Mouse (Mus musculus) testis, adult 2 months (tissue): ENCODE data around the gene 1600012H06Rik.

Experiments
- CTCF ChIP-seq: fragments of 200-500 bp; IDR thresholded peaks from 2 replicates; pipeline ENCODE4 v1.5.1; 2012; ENCODE audit warnings: low read depth, mild to moderate bottlenecking, inconsistent platforms, low read length, moderate library complexity; ENCODE audit not compliant: control insufficient read depth, insufficient read depth, insufficient replicate concordance
- POLR2A ChIP-seq: fragments of 200-500 bp; IDR thresholded peaks from 2 replicates; pipeline ENCODE4 v1.6.1; 2012; ENCODE audit warnings: low read depth, mild to moderate bottlenecking, inconsistent platforms, low read length, moderate library complexity; ENCODE audit not compliant: control insufficient read depth

GRCm38 (mm10) chr17:14904206-14904605, 38.8 kb upstream of the 1600012H06Rik start:
- TF ChIP-seq CTCF (no peak), POLR2A (no peak)
